Mouse (Mus musculus) MN1 (cell line): ENCODE results near the gene Plin4.

Experiments
- DNase-seq: peaks from one replicate; pipeline ENCODE4 v3.0.0-alpha.2; 2016; ENCODE audit warnings: low spot score

Plin4 gene

GRCm38 (mm10) chr17:56109219-56110051 is at the start of gene Plin4:
TSS of gene Plin4 (minus strand) at chr17:56109803.
- DNase-seq = peak; percentile 55

GRCm38 (mm10) chr17:56153643-56154042 is 44.0 kb upstream of the Plin4 start:
- DNase-seq = peak; percentile 99

GRCm38 (mm10) chr17:56149897-56150296 is 40.3 kb upstream of the Plin4 start:
- no peak for DNase-seq

GRCm38 (mm10) chr17:56148790-56149618 is 39.4 kb upstream of the Plin4 start:
- no peak for DNase-seq

GRCm38 (mm10) chr17:56148280-56148679 is 38.7 kb upstream of the Plin4 start:
- no peak for DNase-seq

GRCm38 (mm10) chr17:56147420-56147819 is 37.8 kb upstream of the Plin4 start:
- DNase-seq = no peak

- no peak for DNase-seq
Measured at GRCm38 (mm10) chr17:56146131-56146530, 36.5 kb upstream of the Plin4 start.

- DNase-seq = no peak
Measured at GRCm38 (mm10) chr17:56144546-56144945, 34.9 kb upstream of the Plin4 start.

GRCm38 (mm10) chr17:56141702-56142605 is 32.4 kb upstream of the Plin4 start:
- DNase-seq = no peak

GRCm38 (mm10) chr17:56139858-56140595 is 30.4 kb upstream of the Plin4 start, which contains the start of gene Sema6b:
TSS of gene Sema6b (minus strand) at chr17:56140343.
- peak; percentile 62 for DNase-seq

GRCm38 (mm10) chr17:56139355-56139754 is 29.8 kb upstream of the Plin4 start:
- DNase-seq = no peak

GRCm38 (mm10) chr17:56137839-56138613 is 28.4 kb upstream of the Plin4 start:
- no peak for DNase-seq

GRCm38 (mm10) chr17:56136558-56136957 is 27.0 kb upstream of the Plin4 start:
- DNase-seq = no peak

GRCm38 (mm10) chr17:56134463-56134971 is 24.9 kb upstream of the Plin4 start:
- peak; percentile 74 for DNase-seq

- peak; percentile 74 for DNase-seq
Measured at GRCm38 (mm10) chr17:56133457-56134363, 24.1 kb upstream of the Plin4 start.

- peak; percentile 70 for DNase-seq
Measured at GRCm38 (mm10) chr17:56132661-56133060, 23.1 kb upstream of the Plin4 start.

GRCm38 (mm10) chr17:56131814-56132213 is 22.2 kb upstream of the Plin4 start:
- peak; percentile 69 for DNase-seq

GRCm38 (mm10) chr17:56131136-56131535 is 21.5 kb upstream of the Plin4 start:
- no peak for DNase-seq

GRCm38 (mm10) chr17:56128246-56128645 is 18.6 kb upstream of the Plin4 start:
- no peak for DNase-seq
